Mouse (Mus musculus) yolk sac, embryonic 10.5 days (tissue): ENCODE results near the gene Rpl36a-ps1.

Source experiments
- DNase-seq: peaks from one replicate; pipeline ENCODE4 v3.0.0-alpha.2; 2017; ENCODE audit warnings: low spot score

Rpl36a-ps1 gene

DNA sequence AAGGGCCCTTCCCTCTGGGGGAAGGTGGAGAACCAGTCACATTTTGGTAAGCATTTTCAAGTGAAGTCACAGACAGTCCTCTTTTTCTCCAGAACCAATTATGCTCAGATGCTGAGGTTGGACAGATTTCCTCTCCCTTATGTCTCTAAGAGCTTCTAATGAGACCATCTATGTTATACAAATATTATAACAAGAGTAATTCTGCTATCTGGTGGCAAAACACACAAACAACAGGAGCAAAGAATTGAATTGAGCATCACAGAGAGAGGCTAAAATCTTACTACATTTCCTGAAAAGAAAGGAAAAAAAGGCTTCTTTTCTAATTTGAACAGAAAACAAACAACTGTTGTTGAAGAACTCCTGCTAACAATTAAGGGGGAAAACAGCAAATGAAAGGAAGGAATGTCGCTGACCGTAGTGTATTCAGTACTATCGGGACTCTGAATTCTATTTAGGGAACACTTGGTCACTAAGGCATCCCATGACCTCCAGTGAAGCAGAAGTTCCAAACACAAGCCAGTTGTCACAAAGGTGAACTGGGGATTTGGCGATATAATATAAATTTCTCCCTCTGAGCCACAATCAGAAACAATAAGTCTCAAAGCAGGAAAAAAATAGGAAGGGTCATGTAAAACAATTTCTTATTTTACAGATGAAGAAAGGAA is 42.4 kb downstream of the Rpl36a-ps1 start:
- DNase-seq: no peak
